ENCODE assay signal across 10 mouse cellular contexts in genomic region chr7:101231458-101231857, GRCm38 (mm10).
DNase-seq lines count a peak whose midpoint lies in the region; ATAC-seq lines count a peak whose summit lies in the region.
"Had no signal": no experiment of that assay in that cellular context is flagged by ENCODE, and none has a peak within 500 bp of the region (broad histone marks: within the 10 kb centered on the region; RNA-seq: fewer than 3 reads in every experiment).

No protein-coding gene starts in this region.

- WGBS in embryonic facial prominence, embryonic 14.5 days = 32% methylated on average over 2 of the region's 2 CpGs

- ATAC-seq in embryonic facial prominence, embryonic 14.5 days (ENCODE audit: low read depth) = no peak

- H3K4me1 ChIP-seq in embryonic facial prominence, embryonic 14.5 days (ENCODE audit: control insufficient read depth, insufficient read depth, low read length) = no peaks in the 10 kb centered on the region
- H3K4me1 ChIP-seq: embryonic facial prominence, embryonic 12.5 days; limb, embryonic 12.5 days had no signal

- no peak overlapping the region for H3K27ac ChIP-seq in embryonic facial prominence, embryonic 14.5 days (replicated peaks; ENCODE audit: low read depth, low read length)
- H3K27ac ChIP-seq: embryonic facial prominence, embryonic 12.5 days; limb, embryonic 12.5 days had no signal

- no peak overlapping the region for H3K9ac ChIP-seq in embryonic facial prominence, embryonic 14.5 days (ENCODE audit: low read depth, low read length)
- H3K9ac ChIP-seq: embryonic facial prominence, embryonic 12.5 days; limb, embryonic 12.5 days had no signal

- H3K4me2 ChIP-seq in embryonic facial prominence, embryonic 14.5 days (ENCODE audit: low read depth, low read length) = no peak overlapping the region
- H3K4me2 ChIP-seq: embryonic facial prominence, embryonic 12.5 days; limb, embryonic 12.5 days had no signal

- peak; percentile 73 for DNase-seq in cerebellum, adult 9-10 months
- DNase-seq in cerebellum, adult 11-12 months = no peak
- peak; percentile 69 for DNase-seq in layer of hippocampus, adult 9-10 months (ENCODE audit: low spot score)
- DNase-seq in layer of hippocampus, postnatal 10 days (ENCODE audit: low spot score in 2 of 2) = no peak
- DNase-seq in ES-CJ7 (ENCODE audit: low read depth, low spot score) = peak; percentile 10
- DNase-seq in embryonic facial prominence, embryonic 14.5 days (ENCODE audit: low spot score) = peak; percentile 23
- no peak for DNase-seq in urinary bladder, adult 2 months (ENCODE audit: low spot score)
- no peak for DNase-seq in kidney, adult 8-10 months

- H3K27me3 ChIP-seq in embryonic facial prominence, embryonic 14.5 days (replicated peaks; ENCODE audit: control insufficient read depth, insufficient read depth, low read length) = no peaks in the 10 kb centered on the region
- H3K27me3 ChIP-seq: embryonic facial prominence, embryonic 12.5 days; limb, embryonic 12.5 days had no signal

- H3K4me3 ChIP-seq in embryonic facial prominence, embryonic 14.5 days (ENCODE audit: low read depth, low read length) = no peak overlapping the region
- H3K4me3 ChIP-seq: embryonic facial prominence, embryonic 12.5 days; limb, embryonic 12.5 days had no signal

- no peaks in the 10 kb centered on the region for H3K9me3 ChIP-seq in embryonic facial prominence, embryonic 14.5 days (ENCODE audit: control insufficient read depth, low read length)
- H3K9me3 ChIP-seq: embryonic facial prominence, embryonic 12.5 days; limb, embryonic 12.5 days had no signal

- peaks cover 5% of the 10 kb centered on the region; the same call in 1 of the 2 replicates for H3K36me3 ChIP-seq in embryonic facial prominence, embryonic 14.5 days (ENCODE audit: control insufficient read depth, insufficient read depth, low read length)
- H3K36me3 ChIP-seq: embryonic facial prominence, embryonic 12.5 days; limb, embryonic 12.5 days had no signal

Comparison
In these comparisons a context has a peak if more than half of its experiments do, and no peak if none do; other contexts are left out.
1. DNase-seq: peak in cerebellum, adult 9-10 months (single experiment), layer of hippocampus, adult 9-10 months (single experiment), ES-CJ7 (single experiment) and embryonic facial prominence, embryonic 14.5 days (single experiment); none in cerebellum, adult 11-12 months (single experiment), layer of hippocampus, postnatal 10 days (0 of 2), urinary bladder, adult 2 months (single experiment) and kidney, adult 8-10 months (0 of 2).